Mouse (Mus musculus) forebrain, embryonic 15.5 days (tissue): ENCODE measurements around the gene Magix. TPM values are rescaled to one million over a fixed set of nuclear protein-coding genes. Genes with fewer than 3 reads are reported as not detected.
"Not testable (repeated sequence)": the region's sequence is repeated elsewhere in the genome, so short reads cannot be mapped to it uniquely, and the experiment has no call there.

Source experiments
- ATAC-seq: fragments of 200-750 bp; cut with Nextera tagmentation; replicated peaks from 2 replicates; pipeline ENCODE4 v1.8.0; 2017; ENCODE audit warnings: mild to moderate bottlenecking, moderate TSS enrichment, moderate library complexity
- H3K27ac ChIP-seq: fragments of 300-500 bp; sonication (generic); replicated peaks from 2 replicates; pipeline ENCODE4 v1.5.1; 2015; ENCODE audit warnings: mild to moderate bottlenecking, inconsistent platforms
- H3K27me3 ChIP-seq: fragments of 300-500 bp; sonication (generic); 2 replicates; pipeline ENCODE4 v1.6.1; 2015; ENCODE audit warnings: inconsistent platforms
- H3K36me3 ChIP-seq: fragments of 300-500 bp; sonication (generic); 2 replicates; pipeline ENCODE4 v1.6.1; 2015; ENCODE audit warnings: mild to moderate bottlenecking, inconsistent platforms
- H3K4me1 ChIP-seq: fragments of 300-500 bp; sonication (generic); 2 replicates; pipeline ENCODE4 v1.6.1; 2015; ENCODE audit warnings: inconsistent platforms
- H3K4me2 ChIP-seq: fragments of 300-500 bp; sonication (generic); replicated peaks from 2 replicates; pipeline ENCODE4 v1.6.1; 2015; ENCODE audit warnings: mild to moderate bottlenecking, inconsistent platforms
- H3K4me3 ChIP-seq: fragments of 300-500 bp; sonication (generic); 2 replicates; pipeline ENCODE4 v1.5.1; 2015; ENCODE audit warnings: mild to moderate bottlenecking, inconsistent platforms
- H3K9ac ChIP-seq: fragments of 300-500 bp; sonication (generic); replicated peaks from 2 replicates; pipeline ENCODE4 v1.6.1; 2015; ENCODE audit warnings: mild to moderate bottlenecking, inconsistent platforms
- H3K9me3 ChIP-seq: fragments of 300-500 bp; sonication (generic); 2 replicates; pipeline ENCODE4 v1.6.1; 2016; ENCODE audit warnings: inconsistent platforms
- WGBS: fragments of 180-500 bp; shearing (Covaris S2); methylation state at CpG from one replicate; pipeline ENCODE4 v1.1.7; 2015; ENCODE audit warnings: mixed read lengths; 5-methylcytosine and 5-hydroxymethylcytosine counted together
- polyA plus RNA-seq: library from polyadenylated mRNA; unstranded; fragments of >200 nt; fragmentation: Nextera tagmentation; extraction: Ambion mirVana; gene quantifications from 2 replicates; pipeline ENCODE4 v1.2.1, GENCODE M21; 2015

Gene Magix
- polyA plus RNA-seq, 1 experiment from 2014 or later = 0.11 TPM

GRCm38 (mm10) chrX:7713764-7714134 lies 32.7 kb upstream of the Magix start:
- not testable (repeated sequence) for H3K36me3 ChIP-seq, H3K4me1 ChIP-seq, H3K9me3 ChIP-seq, H3K27ac ChIP-seq, ATAC-seq, H3K27me3 ChIP-seq
- 27% methylated on average over 6 of the region's 12 CpGs for WGBS
- peak overlapping the region; percentile 41; the same call in 1 of the 2 replicates for H3K9ac ChIP-seq
- H3K4me2 ChIP-seq = peak overlapping the region; percentile 45
- H3K4me3 ChIP-seq = peak overlapping the region; percentile 35

- Histone ChIP-seq H3K4me1 (peaks cover 16% of the 10 kb centered on the region), H3K27me3 (no peaks in the 10 kb centered on the region), H3K27ac (peak within 1 kb of the TSS; percentile 60; the same call in 1 of the 2 replicates), H3K36me3 (no peaks in the 10 kb centered on the region), H3K9me3 (no peaks in the 10 kb centered on the region), H3K9ac (peak within 1 kb of the TSS; percentile 52), H3K4me2 (peak within 1 kb of the TSS; percentile 53), H3K4me3 (peak within 1 kb of the TSS; percentile 58)
- WGBS = 18% methylated on average over 33 of the region's 33 CpGs
- ATAC-seq = peak; percentile 97
Observed at GRCm38 (mm10) chrX:7696954-7697381, 15.9 kb upstream of the Magix start, which contains the start of gene Gpkow. Gene Gpkow (plus strand): TSS chrX:7697131.

DNA sequence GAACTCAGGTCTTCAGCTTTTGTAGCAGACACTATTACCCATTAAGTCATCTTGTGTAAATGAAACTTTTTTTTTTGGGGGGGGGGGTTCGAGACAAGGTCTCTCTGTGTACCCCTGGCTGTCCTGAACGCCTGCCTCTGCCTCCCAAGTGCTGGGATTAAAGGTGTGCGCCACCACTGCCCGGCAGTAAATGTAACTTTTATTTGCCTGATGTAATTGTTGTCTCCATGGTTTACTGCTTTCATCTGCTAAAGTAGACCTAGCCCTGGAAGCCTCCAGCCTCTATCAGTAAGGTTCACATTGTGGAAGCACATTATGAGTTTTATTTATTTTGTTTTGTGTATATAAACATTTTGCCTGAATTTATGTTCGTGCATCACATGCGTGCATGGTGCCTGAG lies 15.5 kb upstream of the Magix start:
- no peak overlapping the region for H3K27ac ChIP-seq
- H3K9ac ChIP-seq = no peak overlapping the region
- H3K4me3 ChIP-seq = peak overlapping the region; percentile 58
- H3K36me3 ChIP-seq = no peaks in the 10 kb centered on the region
- peak overlapping the region; percentile 22 for H3K4me2 ChIP-seq
- no peak; the same call in 1 of the 2 replicates for ATAC-seq
- WGBS = 50% methylated on average over 6 of the region's 6 CpGs
- no peaks in the 10 kb centered on the region for H3K9me3 ChIP-seq
- peaks cover 16% of the 10 kb centered on the region for H3K4me1 ChIP-seq
- H3K27me3 ChIP-seq = no peaks in the 10 kb centered on the region

DNA sequence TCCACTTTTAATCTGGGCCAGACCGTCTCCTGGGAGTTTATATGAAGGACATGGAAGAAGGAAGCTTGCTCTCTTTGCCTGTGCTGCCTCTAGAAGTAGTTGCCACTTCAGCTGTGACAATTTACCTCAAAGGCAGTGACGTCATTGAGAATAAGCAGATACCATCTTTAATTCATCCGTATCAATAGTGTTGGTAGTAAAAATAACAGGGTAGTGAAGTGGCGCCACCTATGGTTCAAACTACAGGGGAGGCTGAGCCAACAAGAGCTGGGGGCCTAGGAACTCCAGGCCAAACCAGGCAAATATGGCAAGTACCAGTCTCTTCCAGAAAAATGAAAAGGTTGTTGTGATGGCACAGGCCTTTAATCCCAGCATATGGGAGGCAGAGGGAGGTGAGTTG lies 11.8 kb upstream of the Magix start:
- Histone ChIP-seq H3K27me3 (no peaks in the 10 kb centered on the region), H3K4me2 (no peak overlapping the region), H3K4me3 (no peak overlapping the region), H3K9me3 (no peaks in the 10 kb centered on the region), H3K36me3 (no peaks in the 10 kb centered on the region), H3K27ac (no peak overlapping the region), H3K4me1 (peaks cover 4% of the 10 kb centered on the region; the same call in 1 of the 2 replicates), H3K9ac (no peak overlapping the region)
- no peak for ATAC-seq
- 40% methylated on average over 4 of the region's 4 CpGs for WGBS

DNA sequence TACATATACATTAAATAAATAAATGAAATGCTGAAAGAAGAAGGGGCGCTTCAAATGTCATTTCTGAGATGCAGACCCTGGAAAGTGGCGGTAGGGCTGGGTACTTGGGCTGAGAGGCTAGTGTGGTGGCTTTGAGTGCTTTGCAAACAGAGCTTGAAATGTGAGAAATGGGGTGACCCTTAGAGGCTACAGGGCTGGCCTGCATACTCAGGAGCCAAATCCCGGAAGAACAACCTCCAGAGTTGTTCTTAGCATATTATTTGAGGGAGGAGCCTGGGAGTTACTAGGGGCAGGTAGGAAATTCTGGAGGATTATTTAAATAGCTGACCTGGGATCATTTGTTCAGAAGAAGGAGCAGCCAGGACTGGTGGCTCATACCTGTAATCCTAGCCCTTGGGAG lies 9.4 kb upstream of the Magix start:
- ATAC-seq = no peak
- no peak overlapping the region for H3K27ac ChIP-seq
- no peaks in the 10 kb centered on the region for H3K9me3 ChIP-seq
- H3K36me3 ChIP-seq = no peaks in the 10 kb centered on the region
- no peaks in the 10 kb centered on the region for H3K4me1 ChIP-seq
- no peak overlapping the region for H3K9ac ChIP-seq
- no peak overlapping the region for H3K4me2 ChIP-seq
- WGBS = 68% methylated on average over 3 of the region's 3 CpGs
- no peaks in the 10 kb centered on the region for H3K27me3 ChIP-seq
- no peak overlapping the region for H3K4me3 ChIP-seq

DNA sequence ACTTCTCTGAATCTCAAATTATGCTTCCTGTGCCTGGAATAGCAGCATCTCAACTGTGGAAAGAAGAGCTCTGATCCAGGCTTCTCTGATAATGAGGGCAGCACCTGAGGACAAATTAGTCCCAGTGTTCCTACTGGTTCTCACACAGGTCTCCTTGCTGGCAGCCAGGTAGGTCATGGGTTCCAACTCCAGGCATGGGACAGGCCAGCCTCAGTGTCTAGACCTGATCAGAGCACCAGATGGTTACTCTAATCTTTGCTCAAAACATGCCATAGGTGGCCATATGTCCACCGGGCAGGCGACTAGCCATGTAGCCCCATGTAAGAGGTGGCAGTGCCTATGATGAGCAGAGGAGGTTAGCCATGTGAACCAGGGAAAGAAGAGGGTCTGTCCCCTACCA lies 7.3 kb upstream of the Magix start:
- H3K27me3 ChIP-seq = no peaks in the 10 kb centered on the region
- no peak for ATAC-seq
- H3K27ac ChIP-seq = no peak overlapping the region
- no peak overlapping the region for H3K4me3 ChIP-seq
- H3K9ac ChIP-seq = no peak overlapping the region
- no peaks in the 10 kb centered on the region for H3K9me3 ChIP-seq
- 88% methylated on average over 2 of the region's 2 CpGs for WGBS
- no peak overlapping the region for H3K4me2 ChIP-seq
- no peaks in the 10 kb centered on the region for H3K4me1 ChIP-seq
- H3K36me3 ChIP-seq = no peaks in the 10 kb centered on the region

DNA sequence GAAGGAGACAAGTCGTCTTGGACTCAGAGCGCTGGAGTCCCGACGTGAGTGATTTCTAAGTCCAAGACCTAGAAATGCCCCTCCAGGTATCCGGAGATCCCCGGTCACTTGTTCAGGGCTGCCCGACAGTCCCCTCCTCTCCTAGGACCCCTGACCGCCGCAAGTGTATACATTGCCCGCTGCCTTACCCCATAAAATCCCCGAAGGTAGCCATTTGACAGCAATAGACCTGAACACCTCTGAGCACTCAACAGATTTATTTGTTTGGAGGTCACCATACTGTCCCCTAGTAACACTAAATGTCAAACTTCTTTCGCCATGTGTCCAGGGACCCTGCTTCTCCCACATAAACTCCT lies 1.0 kb downstream of the Magix start:
- no peaks in the 10 kb centered on the region for H3K27me3 ChIP-seq
- peak overlapping the region; percentile 27 for H3K4me3 ChIP-seq
- H3K4me1 ChIP-seq = no peaks in the 10 kb centered on the region
- peak overlapping the region; percentile 47 for H3K4me2 ChIP-seq
- H3K36me3 ChIP-seq = no peaks in the 10 kb centered on the region
- no peak overlapping the region for H3K9ac ChIP-seq
- ATAC-seq = peak; percentile 43
- no peak overlapping the region for H3K27ac ChIP-seq
- no peaks in the 10 kb centered on the region for H3K9me3 ChIP-seq
- WGBS = 20% methylated on average over 12 of the region's 12 CpGs

- H3K27ac ChIP-seq = no peak overlapping the region
- ATAC-seq = peak; percentile 95
- peak overlapping the region; percentile 27 for H3K4me3 ChIP-seq
- WGBS = 25% methylated on average over 27 of the region's 27 CpGs
- no peaks in the 10 kb centered on the region for H3K9me3 ChIP-seq
- no peak overlapping the region for H3K9ac ChIP-seq
- no peaks in the 10 kb centered on the region for H3K4me1 ChIP-seq
- no peaks in the 10 kb centered on the region for H3K27me3 ChIP-seq
- H3K4me2 ChIP-seq = peak overlapping the region; percentile 47
- no peaks in the 10 kb centered on the region for H3K36me3 ChIP-seq
Observed at GRCm38 (mm10) chrX:7679405-7680056, 1.5 kb downstream of the Magix start.

DNA sequence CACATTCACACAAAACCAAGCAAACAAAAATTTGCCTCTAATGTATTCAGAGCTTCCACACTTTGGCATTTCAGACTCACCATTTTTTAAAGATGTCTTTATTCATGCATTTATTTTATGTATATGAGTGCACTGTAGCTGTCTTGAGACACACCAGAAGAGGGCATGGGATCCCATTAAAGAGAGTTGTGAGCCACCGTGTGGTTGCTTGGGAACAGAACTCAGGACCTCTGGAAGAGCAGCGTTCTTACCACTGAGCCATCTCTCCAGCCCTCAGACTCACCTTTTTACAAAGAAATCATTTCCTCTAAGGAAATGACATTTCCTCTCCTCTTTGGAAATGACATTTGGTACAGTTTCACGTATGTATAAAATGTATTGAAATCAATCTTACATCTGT lies 2.1 kb downstream of the Magix start:
- Histone ChIP-seq H3K27me3 (no peaks in the 10 kb centered on the region), H3K27ac (no peak overlapping the region), H3K9ac (no peak overlapping the region), H3K9me3 (no peaks in the 10 kb centered on the region), H3K4me3 (no peak overlapping the region), H3K36me3 (no peaks in the 10 kb centered on the region), H3K4me1 (no peaks in the 10 kb centered on the region), H3K4me2 (no peak overlapping the region)
- no peak for ATAC-seq
- WGBS = 44% methylated on average over 3 of the region's 3 CpGs

GRCm38 (mm10) chrX:7675001-7675380 lies 6.1 kb downstream of the Magix start:
- 44% methylated on average over 10 of the region's 10 CpGs for WGBS
- no peaks in the 10 kb centered on the region for H3K36me3 ChIP-seq
- no peaks in the 10 kb centered on the region for H3K4me1 ChIP-seq
- no peak for ATAC-seq
- H3K9me3 ChIP-seq = no peaks in the 10 kb centered on the region
- H3K27me3 ChIP-seq = no peaks in the 10 kb centered on the region
- no peak overlapping the region for H3K9ac ChIP-seq
- no peak overlapping the region for H3K27ac ChIP-seq
- peak overlapping the region; percentile 41 for H3K4me2 ChIP-seq
- H3K4me3 ChIP-seq = peak overlapping the region; percentile 27

GRCm38 (mm10) chrX:7674284-7675000 lies 6.6 kb downstream of the Magix start:
- no peak overlapping the region for H3K27ac ChIP-seq
- no peak for ATAC-seq
- no peaks in the 10 kb centered on the region for H3K4me1 ChIP-seq
- H3K4me2 ChIP-seq = peak overlapping the region; percentile 41
- H3K27me3 ChIP-seq = no peaks in the 10 kb centered on the region
- H3K4me3 ChIP-seq = peak overlapping the region; percentile 27
- no peaks in the 10 kb centered on the region for H3K36me3 ChIP-seq
- H3K9me3 ChIP-seq = no peaks in the 10 kb centered on the region
- peak overlapping the region; percentile 24; the same call in 1 of the 2 replicates for H3K9ac ChIP-seq
- 37% methylated on average over 28 of the region's 28 CpGs for WGBS

GRCm38 (mm10) chrX:7673578-7674281 lies 7.3 kb downstream of the Magix start:
- H3K9ac ChIP-seq = no peak overlapping the region
- no peak overlapping the region for H3K4me3 ChIP-seq
- H3K36me3 ChIP-seq = no peaks in the 10 kb centered on the region
- H3K4me2 ChIP-seq = 0 out of 2 replicates have a peak overlapping the region, but pooled peaks have one; percentile 41
- ATAC-seq = no peak
- no peak overlapping the region for H3K27ac ChIP-seq
- no peaks in the 10 kb centered on the region for H3K27me3 ChIP-seq
- WGBS = 53% methylated on average over 12 of the region's 12 CpGs
- H3K9me3 ChIP-seq = no peaks in the 10 kb centered on the region
- no peaks in the 10 kb centered on the region for H3K4me1 ChIP-seq
